Mouse (Mus musculus): ENCODE data around the gene Slf2. TPM values are rescaled to one million over a fixed set of nuclear protein-coding genes. Genes with fewer than 3 reads are reported as not detected.

The Slf2 gene
- total and polyA plus RNA-seq, 3 experiments: 20.6 to 22.9 (median 22.6) TPM

DNA sequence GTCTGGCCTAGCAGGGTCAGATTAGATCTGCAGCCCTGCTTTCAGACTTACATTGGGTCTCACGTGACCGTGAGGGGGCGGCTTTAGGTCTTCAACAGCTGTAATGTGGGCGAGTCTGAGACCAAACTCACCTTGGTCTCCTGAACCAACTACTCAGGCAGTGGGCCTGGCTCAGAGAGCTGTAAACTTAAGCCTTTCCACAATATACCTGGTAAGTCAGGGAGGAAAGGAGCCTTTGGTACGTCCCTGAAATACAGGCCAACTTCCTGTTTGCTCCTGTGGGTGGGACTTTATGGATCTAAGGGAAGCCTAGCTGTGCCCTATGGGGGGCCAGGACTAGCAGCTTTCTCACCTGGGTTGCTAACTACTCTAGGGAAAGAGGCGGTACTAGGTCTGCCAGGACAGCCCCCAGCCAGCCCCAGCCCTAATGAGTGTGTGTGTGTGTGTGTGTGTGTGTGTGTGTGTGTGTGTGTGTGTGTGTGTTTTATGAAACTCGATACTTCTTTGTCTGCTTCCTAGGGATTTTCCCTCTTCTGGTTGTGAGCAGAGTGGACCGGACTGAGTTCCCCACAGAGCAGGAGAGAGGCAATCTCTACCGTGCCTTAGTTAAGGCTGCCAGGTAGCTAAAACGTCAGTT is 83.5 kb downstream of the Slf2 start, which contains the start of gene Lzts2 (continued):
- no peak for TF ChIP-seq MEF2A (IDR thresholded peaks at IDR 0.05; ENCODE audit: borderline replicate concordance, low read depth, low read length)
- no peak for TF ChIP-seq ZKSCAN1 (IDR thresholded peaks at IDR 0.05; ENCODE audit: borderline replicate concordance, low read depth, low read length)
- no peak for TF ChIP-seq TBP (conservative IDR thresholded peaks at IDR 0.05; ENCODE audit: low read depth, low read length)

DNA sequence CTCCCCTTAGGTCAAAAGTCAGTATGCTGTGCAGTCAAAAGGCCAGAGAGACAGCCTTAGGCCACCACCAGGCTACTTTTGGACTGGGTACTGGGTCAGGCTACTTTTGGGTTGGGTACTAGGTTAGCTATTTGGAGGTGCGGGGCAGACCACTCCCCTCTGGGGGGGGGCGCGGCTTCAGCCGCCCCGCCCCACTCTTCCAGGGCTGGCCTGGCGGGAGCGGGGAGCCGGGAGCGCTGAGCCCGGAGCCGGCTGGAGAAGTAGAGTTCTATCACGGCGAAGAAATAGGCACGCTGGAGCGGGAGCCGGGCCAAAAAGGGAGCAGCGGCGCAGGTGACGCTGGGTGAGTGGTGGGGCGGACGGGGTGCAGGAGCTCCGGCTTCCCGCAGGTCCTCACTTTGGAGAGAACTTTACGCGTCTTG is 84.0 kb downstream of the Slf2 start:
- DNase-seq (ENCODE audit: extremely low read depth): no peak
- dilution Hi-C loops (cut with MboI; ENCODE audit: extremely low pct_ligation_motif_present, extremely low pct_unique_long_range_greater_than_20kb, low sequenced_read_pairs): no loop called here
- peaks cover 18 to 33% of the 10 kb centered on the region in 2 experiments for H3K36me3 ChIP-seq (replicated peaks in 1 of 2; ENCODE audit: control insufficient read depth in 1 of 2, insufficient read depth in 1 of 2, low read length in 1 of 2)

GRCm38 (mm10) chr19:45015518-45016281 is 84.7 kb downstream of the Slf2 start:
- Histone ChIP-seq H3K9me3 (replicated peaks; ENCODE audit: low read length) (no peaks in the 10 kb centered on the region), H3K27me3 (replicated peaks) (peaks cover 29% of the 10 kb centered on the region), H3K36me3 (replicated peaks in 1 of 2; ENCODE audit: control insufficient read depth in 1 of 2, insufficient read depth in 1 of 2, low read length in 1 of 2) (peaks cover 11 to 26% of the 10 kb centered on the region in 2 experiments), H3K27ac (ENCODE audit: insufficient read depth, low read depth) (peak overlapping the region; percentile 54), H3K4me2 (ENCODE audit: insufficient read depth, low read depth, poor library complexity, severe bottlenecking) (peak overlapping the region; percentile 77), H3K4me3 (replicated peaks in 1 of 3; ENCODE audit: low read depth in 2 of 3, low read length in 2 of 3, poor library complexity in 1 of 3) (peak overlapping the region; percentile 11 to 45 (median 39)), H3K4me1 (ENCODE audit: control insufficient read depth in 1 of 2, insufficient read depth in 2 of 2) (peaks cover 19 to 43% of the 10 kb centered on the region in 2 experiments), H3K79me2 (replicated peaks; ENCODE audit: control insufficient read depth, extremely low read depth, insufficient read depth, poor library complexity, severe bottlenecking) (peaks cover 5% of the 10 kb centered on the region; the same call in 1 of the 2 replicates), H3K9ac (ENCODE audit: insufficient read depth, low read depth) (peak overlapping the region; percentile 87)
- TF ChIP-seq ELF1 (IDR thresholded peaks at IDR 0.05; ENCODE audit: low read depth, low read length) (peak; percentile 48; the same call in 1 of the 2 replicates), EP300 (IDR thresholded peaks at IDR 0.05; ENCODE audit: low read length) (no peak), MAZ (IDR thresholded peaks at IDR 0.05; ENCODE audit: low read depth, low read length) (0 out of 2 replicates have a peak, but pooled peaks have one; percentile 24), UBTF (IDR thresholded peaks at IDR 0.05; ENCODE audit: low read depth, low read length) (no peak), MXI1 (IDR thresholded peaks at IDR 0.05; ENCODE audit: low read depth, low read length) (peak; percentile 67; the same call in 1 of the 2 replicates), USF2 (conservative IDR thresholded peaks at IDR 0.05; ENCODE audit: low read depth, low read length) (peak; percentile 19; the same call in 1 of the 2 replicates), POLR2A (IDR thresholded peaks at IDR 0.05; ENCODE audit: low read depth, low read length) (peak; percentile 3; the same call in 1 of the 2 replicates), SIN3A (IDR thresholded peaks at IDR 0.05; ENCODE audit: low read length) (peak; percentile 72; the same call in 1 of the 2 replicates), MAX (IDR thresholded peaks at IDR 0.05; ENCODE audit: low read length) (peak; percentile 61; the same call in 1 of the 2 replicates), NELFE (IDR thresholded peaks at IDR 0.05; ENCODE audit: low read depth, low read length) (no peak), JUN (IDR thresholded peaks at IDR 0.05; ENCODE audit: insufficient read depth, low read depth, low read length) (no peak), POLR2AphosphoS2 (IDR thresholded peaks at IDR 0.05; ENCODE audit: low read depth, low read length) (no peak), BHLHE40 (IDR thresholded peaks at IDR 0.05; ENCODE audit: low read depth, low read length) (peak; percentile 91), TCF12 (IDR thresholded peaks at IDR 0.05; ENCODE audit: low read depth, low read length) (peak; percentile 48; the same call in 1 of the 2 replicates), USF1 (IDR thresholded peaks at IDR 0.05; ENCODE audit: low read depth, low read length) (peak; percentile 58), IRF4 (IDR thresholded peaks at IDR 0.05; ENCODE audit: low read depth, low read length) (0 out of 2 replicates have a peak, but pooled peaks have one; percentile 1), ETS1 (conservative IDR thresholded peaks at IDR 0.05; ENCODE audit: low read depth, low read length) (peak; percentile 31; the same call in 1 of the 2 replicates)
- dilution Hi-C loops (cut with MboI; ENCODE audit: extremely low pct_ligation_motif_present, extremely low pct_unique_long_range_greater_than_20kb, low sequenced_read_pairs): no loop called here
- in situ Hi-C loops (cut with MboI; ENCODE audit: low pct_ligation_motif_present, low pct_unique_long_range_greater_than_20kb, low sequenced_read_pairs): no loop called here
- DNase-seq (ENCODE audit: extremely low read depth): no peak

More for the DNA sequence above, 84.0 kb downstream of the Slf2 start:
- Histone ChIP-seq H3K27me3 (replicated peaks) (peaks cover 24% of the 10 kb centered on the region), H3K4me3 (replicated peaks in 1 of 3; ENCODE audit: low read depth in 2 of 3, low read length in 2 of 3, poor library complexity in 1 of 3) (peak overlapping the region in 1 of 3 experiments; percentile 45), H3K9me3 (replicated peaks; ENCODE audit: low read length) (no peaks in the 10 kb centered on the region), H3K9ac (ENCODE audit: insufficient read depth, low read depth) (no peak overlapping the region; the same call in 1 of the 2 replicates), H3K79me2 (replicated peaks; ENCODE audit: control insufficient read depth, extremely low read depth, insufficient read depth, poor library complexity, severe bottlenecking) (peaks cover 5% of the 10 kb centered on the region; the same call in 1 of the 2 replicates), H3K27ac (ENCODE audit: insufficient read depth, low read depth) (peak overlapping the region; percentile 54), H3K4me1 (ENCODE audit: control insufficient read depth in 1 of 2, insufficient read depth in 2 of 2) (peaks cover 15 to 43% of the 10 kb centered on the region in 2 experiments), H3K4me2 (ENCODE audit: insufficient read depth, low read depth, poor library complexity, severe bottlenecking) (peak overlapping the region; percentile 77; the same call in 1 of the 2 replicates)
- in situ Hi-C loops (cut with MboI; ENCODE audit: low pct_ligation_motif_present, low pct_unique_long_range_greater_than_20kb, low sequenced_read_pairs): no loop called here
- TF ChIP-seq UBTF (IDR thresholded peaks at IDR 0.05; ENCODE audit: low read depth, low read length): 0 out of 2 replicates have a peak, but pooled peaks have one; percentile 17
- TF ChIP-seq ZKSCAN1 (IDR thresholded peaks at IDR 0.05; ENCODE audit: borderline replicate concordance, low read depth, low read length): no peak
